Mouse (Mus musculus) bone marrow macrophage, adult 2 months (primary cell): ENCODE data around the gene Clk4.

Experiments
- CTCF ChIP-seq: IDR thresholded peaks from 2 replicates; pipeline ENCODE4 v1.5.1; 2012; ENCODE audit warnings: low read depth, mild to moderate bottlenecking, low read length, moderate library complexity
- POLR2A ChIP-seq: IDR thresholded peaks from 2 replicates; pipeline ENCODE4 v1.6.1; 2012; ENCODE audit warnings: mild to moderate bottlenecking, low read depth, low read length, borderline replicate concordance

- no peak for TF ChIP-seq CTCF
- no peak for TF ChIP-seq POLR2A
Observed at GRCm38 (mm10) chr11:51293956-51294530, 32.5 kb downstream of the Clk4 start.
